Mouse (Mus musculus) CD4-positive, CD25-positive, alpha-beta regulatory T cell, adult 2 months (primary cell): ENCODE measurements at regions not wholly inside any gene's neighbourhood (a gene's known extent, or its start where the extent isn't known, plus 50 kb on each side); places are given as distances from the start of the nearest gene placed in this dataset.
"Not testable (repeated sequence)": the region's sequence is repeated elsewhere in the genome, so short reads cannot be mapped to it uniquely, and the experiment has no call there.

Experiments used
- DNase-seq: peaks from one replicate; pipeline ENCODE4 v3.0.0-alpha.2; 2012; ENCODE audit warnings: low read depth, low spot score

DNA sequence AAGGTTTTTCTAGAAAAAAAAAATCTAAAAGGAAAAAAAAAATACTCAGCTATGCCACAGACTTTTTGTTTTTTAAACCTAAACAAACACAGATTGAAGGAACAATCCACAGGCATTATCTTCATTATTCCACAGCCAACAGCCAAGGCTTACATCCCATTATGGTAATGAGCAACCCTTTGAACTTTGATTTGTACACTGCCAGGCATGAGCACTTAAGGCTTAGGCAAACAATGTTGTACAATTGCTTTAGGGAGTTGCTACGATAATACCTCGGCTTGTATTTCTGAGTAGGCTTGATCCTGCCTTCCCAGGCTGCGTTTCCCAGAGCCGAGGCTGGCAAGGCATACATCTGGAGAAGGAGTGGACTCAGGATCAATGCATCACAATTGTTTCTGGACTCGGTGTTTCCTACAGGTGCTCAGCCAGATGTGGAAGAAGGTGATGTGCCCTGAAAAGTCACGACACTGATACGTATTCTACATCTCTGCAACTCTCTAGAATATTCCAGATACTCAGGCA is 409.0 kb upstream of the Igfbp7 start:
- DNase-seq: no peak

- DNase-seq: no peak
These were observed 402.0 kb upstream of the Igfbp7 start for GRCm38 (mm10) chr5:77809844-77810243.

DNA sequence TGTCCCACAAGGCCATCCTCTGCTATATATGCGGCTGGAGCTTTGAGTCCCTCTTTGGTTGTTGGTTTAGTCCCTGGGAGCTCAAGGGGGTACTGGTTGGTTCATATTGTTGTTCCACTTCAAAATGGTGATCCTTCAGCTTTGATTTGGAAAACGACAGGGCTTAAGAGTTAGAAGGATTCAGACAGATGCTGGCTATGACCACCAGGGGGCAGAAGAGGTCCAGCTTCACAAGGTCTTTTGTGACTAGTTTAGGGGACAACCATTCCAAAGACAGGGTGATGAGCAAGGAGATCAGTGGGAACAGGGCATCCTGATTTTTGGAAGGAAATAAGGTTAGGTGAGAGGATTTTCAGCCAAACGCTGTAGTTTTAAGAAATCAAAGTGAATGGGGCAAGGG is 399.9 kb upstream of the Igfbp7 start:
- peak; percentile 2 for DNase-seq

DNA sequence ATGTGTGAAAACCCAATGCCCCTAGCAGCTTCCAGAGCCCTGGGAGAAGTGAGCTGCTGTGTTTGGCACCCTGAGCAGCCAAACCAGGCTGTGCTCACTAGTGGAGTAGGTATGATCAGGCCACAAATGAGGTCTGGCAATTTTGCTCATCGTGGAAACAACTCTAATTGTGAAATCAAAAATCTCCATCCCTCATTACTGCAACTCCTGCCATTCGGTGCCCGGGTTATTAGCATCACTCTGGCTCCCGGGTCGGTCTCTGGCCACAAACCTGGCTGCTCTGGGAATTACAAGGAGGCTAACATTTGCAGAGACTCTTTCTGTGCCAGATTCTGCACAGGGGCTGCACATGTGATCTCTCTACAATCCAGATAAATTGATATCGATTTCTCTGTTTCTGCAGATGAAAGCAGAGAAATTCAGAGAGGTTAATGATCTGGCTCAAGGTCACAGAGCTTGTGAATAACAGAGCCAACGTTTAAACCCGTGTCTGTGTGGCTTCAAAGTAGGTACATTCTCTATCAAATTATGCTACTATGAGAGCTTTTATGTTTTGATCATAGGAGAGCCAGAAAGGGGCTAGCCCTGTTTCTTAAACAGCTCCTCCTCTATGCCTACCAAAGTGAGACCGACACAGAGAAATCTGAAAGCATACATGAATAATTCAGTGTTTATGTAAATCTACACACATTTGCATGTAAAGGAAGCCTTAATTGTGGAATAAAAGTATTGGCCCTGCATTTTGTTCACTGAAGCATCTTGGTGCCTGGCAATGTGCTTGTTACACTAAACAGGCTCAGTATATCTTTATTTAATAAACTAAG is 398.7 kb upstream of the Igfbp7 start:
- no peak for DNase-seq

GRCm38 (mm10) chr5:77805796-77806195 is 398.0 kb upstream of the Igfbp7 start:
- no peak for DNase-seq

DNA sequence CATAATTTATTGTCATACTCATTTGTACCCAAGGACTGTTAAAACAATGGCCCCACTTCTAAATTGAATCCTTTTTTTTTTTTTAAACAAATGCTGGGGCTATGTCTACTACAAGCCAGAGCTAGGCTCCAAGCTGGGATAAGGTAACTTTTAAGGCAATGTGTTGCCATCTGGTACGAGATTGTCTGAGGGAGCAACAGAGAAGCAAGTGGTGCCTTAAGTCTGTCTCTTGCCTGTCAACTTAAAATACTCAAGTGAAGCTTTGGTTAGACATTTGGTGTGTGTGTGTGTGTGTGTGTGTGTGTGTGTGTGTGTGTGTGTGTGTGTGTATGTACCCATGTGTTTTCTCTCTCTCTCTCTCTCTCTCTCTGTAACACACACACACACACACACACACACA is 397.5 kb upstream of the Igfbp7 start:
- DNase-seq: no peak

GRCm38 (mm10) chr5:77804113-77804512 is 396.3 kb upstream of the Igfbp7 start:
- no peak for DNase-seq

DNA sequence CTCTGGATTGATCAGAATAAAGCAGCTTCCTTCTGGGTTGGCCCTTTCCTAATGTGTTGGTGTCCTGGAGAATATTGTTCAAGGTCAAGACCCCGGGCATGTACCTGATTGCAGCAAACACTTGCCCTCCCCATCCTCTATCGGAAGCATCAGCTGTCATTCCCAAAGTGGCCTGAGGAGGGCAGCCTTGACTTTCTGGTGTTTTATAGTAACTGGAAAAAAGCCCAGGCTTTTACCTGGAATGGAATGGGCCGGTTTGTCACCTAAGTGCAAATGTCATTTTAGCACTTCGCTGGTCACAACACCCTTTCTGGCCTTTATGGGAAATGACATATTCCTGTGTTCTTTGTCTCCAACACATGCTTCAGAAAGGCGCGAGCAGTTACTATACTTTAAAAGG is 395.7 kb upstream of the Igfbp7 start:
- DNase-seq: no peak

DNA sequence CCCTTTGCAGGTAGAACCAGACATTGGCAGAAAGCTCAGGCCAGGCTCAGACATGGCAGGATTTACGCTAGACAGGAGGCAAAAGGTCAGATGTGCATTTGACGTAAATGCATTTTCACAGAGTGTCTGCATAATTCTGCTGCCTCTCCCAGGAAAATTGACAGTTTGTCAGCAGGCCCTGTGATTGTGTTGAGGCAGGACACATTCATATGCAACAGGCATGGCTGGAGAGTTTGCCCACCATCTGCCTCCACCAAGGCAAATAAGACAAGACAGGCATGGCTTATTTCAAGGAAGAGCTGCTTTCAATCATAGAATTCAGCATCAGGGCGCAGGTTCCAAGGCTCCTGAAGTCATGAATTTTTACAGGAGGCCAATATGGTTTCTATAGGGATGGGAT is 389.1 kb upstream of the Igfbp7 start:
- DNase-seq: no peak

GRCm38 (mm10) chr5:77795766-77796165 is 387.9 kb upstream of the Igfbp7 start:
- no peak for DNase-seq

DNA sequence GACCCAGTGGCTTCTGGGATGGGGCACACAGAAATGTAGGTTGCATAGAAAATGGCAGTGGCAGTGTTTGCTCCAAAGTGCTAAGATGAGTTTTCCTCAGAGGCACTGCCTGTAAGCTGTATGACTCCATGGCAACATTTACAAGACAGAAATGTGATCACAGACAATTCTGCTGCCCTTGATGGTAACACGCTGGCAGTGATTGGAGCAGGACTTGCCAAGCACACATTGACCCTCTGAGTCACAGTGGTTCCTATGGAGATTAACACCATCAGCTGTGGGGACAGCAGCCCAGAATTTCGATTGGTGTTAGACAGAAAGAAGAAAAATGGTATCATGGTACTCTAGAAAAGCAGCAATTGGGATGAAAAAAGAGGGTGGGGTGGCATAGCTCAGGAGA is 376.1 kb upstream of the Igfbp7 start:
- DNase-seq: no peak

DNA sequence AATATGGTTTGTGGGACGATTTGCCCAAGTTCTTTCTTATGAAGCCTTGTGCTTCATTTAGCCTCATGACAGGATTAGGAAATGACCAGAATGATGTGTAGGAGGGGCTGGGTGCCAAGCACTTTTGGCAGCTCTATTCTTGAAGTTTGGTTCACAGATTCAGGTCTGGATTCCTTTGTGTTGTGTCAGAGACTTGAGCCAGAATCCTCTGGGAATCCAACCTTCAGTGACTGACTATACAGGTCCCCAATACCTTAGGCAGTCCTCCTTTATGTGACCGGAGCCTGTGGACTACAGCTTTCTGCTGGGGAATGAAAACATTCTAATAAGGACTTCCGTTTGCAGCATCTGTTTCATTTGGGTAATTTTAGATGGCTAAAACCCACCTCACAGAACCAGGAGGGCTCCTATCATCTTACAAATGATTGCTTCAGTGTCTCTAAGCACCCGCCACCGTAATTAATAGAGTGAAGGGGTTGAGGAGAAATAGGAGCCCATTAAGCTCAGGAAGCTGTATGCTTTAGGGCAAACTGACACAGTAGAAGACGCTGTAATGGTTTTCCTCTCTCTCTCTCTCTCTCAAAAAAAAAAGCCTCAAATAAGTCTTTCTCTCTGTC is 354.7 kb upstream of the Igfbp7 start:
- no peak for DNase-seq

DNA sequence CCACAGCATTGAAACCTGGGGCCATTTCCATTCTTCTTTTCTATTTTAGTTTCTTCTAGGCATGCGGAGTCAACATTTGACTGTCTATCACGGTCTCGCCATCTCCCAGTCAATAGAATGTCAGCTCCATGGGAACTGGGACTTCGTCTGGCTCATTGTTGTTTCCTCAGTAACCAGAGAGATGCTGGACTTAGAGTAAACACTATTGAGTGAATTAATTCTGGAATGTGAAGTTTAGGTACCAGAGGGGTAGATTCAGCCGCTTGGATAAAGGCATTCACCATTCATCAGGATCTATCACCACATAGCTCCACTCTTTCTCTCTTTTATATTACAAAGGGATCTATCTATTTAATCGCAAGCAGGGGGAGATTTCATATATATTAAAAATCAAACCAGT is 354.2 kb upstream of the Igfbp7 start:
- no peak for DNase-seq

- no peak for DNase-seq
These were observed 341.1 kb upstream of the Igfbp7 start for GRCm38 (mm10) chr5:77748933-77749332.

- DNase-seq: no peak
These were observed 338.8 kb upstream of the Igfbp7 start for GRCm38 (mm10) chr5:77746604-77747003.

DNA sequence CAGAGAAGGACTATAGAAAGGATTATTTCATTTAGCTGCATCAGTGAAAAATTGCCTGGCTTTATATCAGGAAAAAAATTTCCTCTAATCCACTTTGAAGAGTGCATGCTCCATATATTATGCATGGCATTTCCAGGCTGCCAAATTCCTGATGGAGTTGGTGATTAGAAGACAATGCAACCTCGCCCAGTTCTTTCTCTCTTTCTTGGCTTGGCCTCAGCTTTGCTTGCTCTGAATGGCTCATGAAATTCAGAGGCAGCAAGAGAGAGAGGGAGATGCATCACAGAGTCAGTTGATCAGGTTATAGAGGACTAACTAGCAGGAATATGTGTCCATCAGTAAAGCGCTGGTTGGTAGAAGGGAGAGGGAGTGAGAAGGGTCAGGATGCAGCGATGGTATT is 335.6 kb upstream of the Igfbp7 start:
- DNase-seq: no peak

DNA sequence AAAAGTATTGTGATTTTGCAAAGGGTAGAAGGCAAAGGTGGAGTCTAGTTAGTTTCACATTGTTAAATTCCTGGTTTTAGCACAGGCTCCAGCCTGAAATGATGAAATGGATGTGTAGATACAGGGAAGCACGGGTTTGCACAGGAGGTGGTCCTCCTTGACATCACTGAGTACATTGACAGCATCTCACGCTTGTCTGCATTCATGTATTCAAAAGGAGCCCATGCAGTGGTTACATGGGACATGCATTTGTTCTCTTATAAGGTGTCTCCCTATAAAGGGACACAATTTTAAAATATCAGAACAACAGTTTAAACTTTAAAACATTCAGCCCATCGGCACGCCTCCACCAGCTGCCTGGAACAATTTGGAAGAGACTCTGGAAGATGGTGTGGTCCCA is 322.4 kb upstream of the Igfbp7 start:
- DNase-seq: not testable (repeated sequence)

GRCm38 (mm10) chr5:77681592-77681991 is 273.8 kb upstream of the Igfbp7 start:
- DNase-seq: no peak

- DNase-seq: no peak
These were observed 264.5 kb upstream of the Igfbp7 start for GRCm38 (mm10) chr5:77672073-77672924.

DNA sequence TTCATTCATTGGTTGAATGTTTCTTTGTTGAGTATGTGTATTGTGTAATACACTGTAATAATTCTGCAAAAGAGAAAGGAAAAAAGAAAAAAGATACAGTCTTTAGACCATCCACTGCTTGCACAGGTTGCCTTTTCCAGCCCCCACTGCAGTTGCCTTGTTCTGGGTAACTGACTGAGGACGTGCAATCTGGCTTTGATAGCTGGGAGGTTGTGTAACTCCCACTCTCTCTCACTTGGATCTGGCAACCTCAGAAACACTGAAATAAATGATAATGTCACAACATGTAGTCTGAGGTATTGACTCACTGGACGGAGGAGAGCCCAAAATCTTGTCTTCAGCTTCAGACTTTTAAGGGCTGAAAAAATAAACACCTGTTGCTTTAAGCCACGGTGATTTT is 255.3 kb upstream of the Igfbp7 start:
- no peak for DNase-seq

DNA sequence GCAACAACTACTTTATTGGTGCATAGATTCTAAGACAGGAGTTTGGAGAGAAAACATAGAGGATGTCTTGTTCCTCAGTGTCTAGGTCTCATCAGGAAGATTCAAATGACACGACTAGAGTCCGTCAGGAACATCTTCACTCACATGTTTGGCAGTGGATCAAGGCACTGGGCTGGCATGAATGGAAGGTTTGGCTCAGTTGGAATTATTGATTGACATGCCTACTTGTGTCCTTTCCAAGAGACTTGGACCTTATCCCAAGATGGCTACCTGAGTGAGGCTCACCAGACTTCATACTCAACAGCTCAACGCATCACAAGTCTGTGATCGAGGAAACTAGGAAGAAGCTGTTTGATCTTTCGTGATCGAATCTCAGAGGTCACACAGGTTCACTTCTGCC is 251.2 kb upstream of the Igfbp7 start:
- DNase-seq: no peak

DNA sequence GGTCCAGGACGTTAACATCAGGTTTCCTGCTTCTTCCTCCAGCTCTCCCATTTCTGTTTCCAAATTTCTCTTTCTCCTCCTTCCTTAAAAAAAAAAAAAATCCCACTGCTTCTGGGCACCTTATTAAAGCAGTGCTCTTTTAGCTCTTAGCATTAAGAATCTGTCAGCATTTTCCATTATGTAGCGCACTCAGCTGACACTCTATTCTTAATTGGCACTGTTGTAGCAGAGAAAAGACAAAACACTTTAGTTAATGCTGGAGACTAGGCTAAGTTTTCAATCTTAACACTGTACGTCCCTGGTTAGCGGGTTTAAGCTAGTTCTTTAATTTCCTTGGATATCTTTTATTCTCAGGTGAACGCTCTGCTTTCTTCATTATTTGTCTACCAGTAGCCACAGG is 236.8 kb upstream of the Igfbp7 start:
- DNase-seq: no peak
